Mouse (Mus musculus): ENCODE results near the gene Lrch1.
A peak's percentile ranks its signal among the peaks of the same experiment; 100 is the strongest.

Gene Lrch1

GRCm38 (mm10) chr14:74947376-74948013, at the start of gene Lrch1:
Gene Lrch1, minus strand, starts transcription at chr14:74947876.
- peak; percentile 79 for DNase-seq (ENCODE audit: low spot score)

GRCm38 (mm10) chr14:74997041-74997440, 49.4 kb upstream of the Lrch1 start:
- no peak for DNase-seq (ENCODE audit: low spot score)

GRCm38 (mm10) chr14:74996556-74996955, 48.9 kb upstream of the Lrch1 start:
- no peak for DNase-seq (ENCODE audit: low spot score)

GRCm38 (mm10) chr14:74990504-74990903, 42.8 kb upstream of the Lrch1 start:
- peak; percentile 22 for DNase-seq (ENCODE audit: low spot score)

GRCm38 (mm10) chr14:74989909-74990308, 42.2 kb upstream of the Lrch1 start:
- DNase-seq (ENCODE audit: low spot score) = no peak

- DNase-seq (ENCODE audit: low spot score) = no peak
Measured at GRCm38 (mm10) chr14:74989322-74989721, 41.6 kb upstream of the Lrch1 start.

- DNase-seq (ENCODE audit: low spot score) = no peak
Measured at GRCm38 (mm10) chr14:74986527-74986926, 38.9 kb upstream of the Lrch1 start.

DNA sequence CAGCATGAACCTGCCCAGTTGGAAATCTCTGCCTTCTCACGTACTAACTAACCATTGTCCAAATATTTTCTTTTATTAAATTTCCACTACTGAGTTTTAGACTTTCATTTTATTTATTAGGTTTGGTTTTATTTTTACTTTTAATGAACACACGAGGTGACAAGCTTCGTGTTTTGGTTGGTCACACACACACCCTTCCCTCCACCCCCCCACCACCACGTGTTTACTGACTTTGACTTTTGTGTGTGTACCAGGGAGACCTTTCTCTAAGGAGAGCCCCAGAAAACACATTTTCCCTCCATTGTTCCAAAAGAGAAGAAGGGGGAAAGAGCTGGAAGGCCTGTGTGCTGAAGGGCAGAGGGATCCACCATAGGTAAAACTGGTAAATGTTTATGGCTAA, 38.0 kb upstream of the Lrch1 start:
- DNase-seq (ENCODE audit: low spot score) = no peak

DNA sequence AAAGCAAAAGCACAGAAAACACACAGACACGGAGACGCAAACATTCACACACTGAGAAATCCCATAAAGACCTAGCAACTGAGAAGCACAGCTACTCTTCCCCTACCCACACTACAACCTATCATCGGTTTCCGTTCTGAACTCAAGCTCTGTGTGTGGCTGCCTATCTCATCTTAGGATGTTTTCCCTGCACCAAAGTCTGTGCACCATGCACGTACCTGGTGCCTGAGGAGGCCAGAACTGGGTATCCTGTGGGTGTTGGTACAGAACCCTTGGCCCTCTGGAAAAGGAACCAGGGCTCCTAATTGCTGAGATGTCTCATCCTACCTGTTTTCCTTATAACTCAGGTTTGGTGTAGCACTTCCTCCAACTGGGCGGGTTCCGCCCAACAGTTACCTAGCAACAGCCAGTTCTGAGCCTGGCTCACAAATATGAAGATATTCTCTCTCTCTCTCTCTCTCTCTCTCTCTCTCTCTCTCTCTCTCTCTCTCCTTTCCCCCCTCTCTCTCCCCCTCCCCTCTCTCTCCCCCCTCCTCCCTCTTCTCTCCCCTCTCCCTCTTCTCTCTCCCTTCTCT, 37.2 kb upstream of the Lrch1 start:
- no peak for DNase-seq (ENCODE audit: low spot score)

GRCm38 (mm10) chr14:74983079-74983478, 35.4 kb upstream of the Lrch1 start:
- DNase-seq (ENCODE audit: low spot score) = no peak

DNA sequence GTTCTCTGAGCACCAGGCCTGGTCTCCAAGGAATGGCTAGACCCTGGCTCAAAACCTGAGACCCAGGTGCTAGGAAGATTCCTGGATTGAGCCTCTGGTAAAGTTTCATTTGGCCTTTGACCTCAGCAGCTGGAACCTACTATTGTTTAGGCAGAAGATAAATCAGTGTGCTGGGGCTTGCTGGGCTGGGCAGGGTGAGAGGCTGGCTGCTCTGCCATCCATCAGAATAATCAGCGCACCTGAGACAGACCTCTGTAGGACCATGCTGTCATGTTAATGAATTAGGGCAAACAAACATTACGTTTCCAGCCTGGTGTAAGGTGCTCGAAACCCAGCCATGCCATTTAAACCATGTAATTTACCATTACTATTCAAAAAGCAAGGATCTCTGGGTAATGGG, 33.3 kb upstream of the Lrch1 start:
- no peak for DNase-seq (ENCODE audit: low spot score)

GRCm38 (mm10) chr14:74976972-74977371, 29.3 kb upstream of the Lrch1 start:
- no peak for DNase-seq (ENCODE audit: low spot score)

DNA sequence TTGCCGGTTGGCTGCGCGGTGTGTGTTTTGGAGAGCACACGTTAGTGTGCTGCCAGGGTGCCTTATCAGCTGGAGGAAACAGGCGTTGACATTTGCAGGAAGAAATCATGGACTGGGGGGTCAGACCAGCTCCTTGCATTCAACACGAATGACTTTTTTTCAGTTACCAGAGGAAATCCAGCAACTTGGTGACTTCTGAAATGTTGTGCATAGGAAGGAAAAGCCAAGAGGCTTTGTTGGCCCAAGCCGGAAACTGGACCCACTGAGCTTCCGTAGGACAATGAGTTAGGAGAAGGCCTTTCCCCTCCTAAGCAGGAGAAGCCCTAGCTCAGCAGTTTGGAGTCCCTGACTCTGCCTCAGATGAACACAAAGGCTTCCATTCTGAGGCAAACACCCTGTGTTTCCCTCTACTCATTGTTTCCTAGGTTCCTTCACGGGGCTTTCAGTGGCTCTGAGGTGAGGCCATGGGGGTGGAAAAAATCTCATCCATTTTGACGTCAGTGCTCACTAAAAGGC, 26.5 kb upstream of the Lrch1 start:
- no peak for DNase-seq (ENCODE audit: low spot score)

DNA sequence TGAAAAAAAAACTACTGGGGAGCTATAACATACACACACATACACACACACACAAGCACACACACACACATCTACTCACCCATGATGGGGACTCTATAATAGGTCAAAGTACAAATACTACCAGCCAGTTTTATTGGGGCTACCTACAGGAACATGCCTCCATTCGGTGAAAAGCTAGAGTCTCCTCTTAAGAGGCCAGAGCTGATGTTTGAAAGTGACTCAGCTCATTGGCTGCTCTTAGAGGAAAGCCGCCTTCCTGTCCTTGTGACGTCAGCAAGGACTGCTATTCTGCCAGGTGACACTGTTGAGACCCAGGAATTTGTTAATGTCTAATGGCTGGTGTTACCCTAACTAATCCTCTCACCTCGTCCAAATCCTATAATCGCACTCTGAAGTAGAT, 25.0 kb upstream of the Lrch1 start:
- no peak for DNase-seq (ENCODE audit: low spot score)

GRCm38 (mm10) chr14:74972216-74972615, 24.5 kb upstream of the Lrch1 start:
- no peak for DNase-seq (ENCODE audit: low spot score)

DNA sequence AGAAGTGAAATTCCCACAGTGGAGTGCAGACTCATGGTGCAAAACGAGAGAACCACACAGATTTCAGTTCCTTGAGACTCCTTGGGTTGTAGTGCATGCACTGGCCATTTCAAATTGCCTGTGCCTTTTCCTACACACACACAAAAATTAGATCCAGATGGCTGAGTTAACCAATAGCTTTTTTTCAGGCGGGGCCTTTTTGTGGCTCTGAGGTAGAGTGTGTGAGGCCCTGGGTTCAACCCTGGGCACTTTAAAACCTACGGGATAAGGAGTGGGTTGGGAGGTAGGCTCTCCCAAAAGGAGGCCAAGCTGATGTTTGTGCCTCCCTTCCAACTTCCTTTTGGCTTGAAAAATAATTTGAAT, 15.7 kb upstream of the Lrch1 start:
- no peak for DNase-seq (ENCODE audit: low spot score)

DNA sequence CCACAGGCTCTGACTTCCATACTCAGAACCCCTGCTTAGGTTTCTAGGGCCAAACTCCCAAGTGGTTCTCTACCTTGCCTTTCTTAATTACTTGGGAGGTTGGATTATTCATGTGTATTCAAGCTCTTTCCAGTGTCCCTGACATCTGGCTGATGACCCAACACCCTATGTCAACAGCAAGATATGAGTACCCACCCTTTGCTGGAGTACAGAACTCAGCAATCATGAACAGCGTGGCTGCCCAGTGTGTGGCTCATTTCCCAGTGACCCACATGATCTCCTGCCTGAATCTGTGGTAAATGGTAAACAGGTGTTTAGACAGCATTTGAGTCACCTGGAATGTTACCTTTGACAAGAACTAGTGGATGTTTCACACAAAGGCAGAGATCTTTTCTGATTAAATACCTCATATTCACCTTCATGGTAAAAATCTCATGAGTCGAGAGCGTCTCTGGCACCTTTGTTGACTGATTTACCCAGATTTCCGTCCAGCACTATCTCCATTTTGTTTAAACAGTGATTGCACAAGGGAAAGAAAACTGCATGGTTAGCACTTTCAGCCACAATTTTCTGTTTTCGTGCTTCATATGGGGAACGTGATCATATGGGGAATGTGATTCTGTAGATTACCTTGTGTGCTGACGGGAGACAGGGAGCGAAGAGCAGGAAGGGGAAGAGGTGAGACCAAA, 15.2 kb upstream of the Lrch1 start:
- no peak for DNase-seq (ENCODE audit: low spot score)

DNA sequence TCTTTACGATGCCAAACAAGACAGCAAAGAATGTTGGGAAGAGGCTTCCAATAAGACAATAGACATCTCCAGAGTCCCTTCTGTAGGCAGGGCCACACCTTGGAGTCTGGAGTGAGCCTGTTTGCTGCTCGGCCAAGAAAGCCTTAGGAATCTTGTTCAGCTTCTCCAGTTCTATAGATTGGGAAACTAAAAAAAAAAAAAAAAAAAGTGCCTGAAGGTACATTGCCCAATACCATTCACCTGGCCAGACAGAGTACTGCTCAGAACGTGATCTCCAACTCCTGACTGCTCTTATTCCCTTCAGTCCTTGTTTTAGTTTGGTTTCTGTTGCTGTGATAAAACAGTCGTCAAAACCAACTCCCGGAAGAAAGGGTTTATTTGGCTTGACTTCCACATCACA, 12.9 kb upstream of the Lrch1 start:
- DNase-seq (ENCODE audit: low spot score) = no peak

DNA sequence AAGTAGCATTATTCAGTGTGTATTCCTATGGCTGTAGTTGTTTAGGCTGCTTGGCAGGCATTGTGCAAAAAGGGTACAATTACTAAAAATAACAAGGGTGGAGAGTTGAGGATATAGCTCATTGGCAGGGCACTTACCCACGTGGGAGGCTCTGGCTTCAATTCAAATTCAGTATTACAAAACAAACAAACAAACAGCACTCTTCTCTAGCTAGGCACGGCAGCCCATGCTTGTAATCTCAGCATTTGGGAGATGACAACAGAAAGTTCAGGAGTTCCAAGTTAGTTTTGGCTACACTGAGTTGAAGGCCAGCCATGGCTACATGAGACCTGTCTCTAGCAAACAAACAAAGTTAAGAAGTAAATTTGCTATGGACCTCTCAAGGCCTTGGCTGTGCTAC, 9.0 kb upstream of the Lrch1 start:
- no peak for DNase-seq (ENCODE audit: low spot score)

DNA sequence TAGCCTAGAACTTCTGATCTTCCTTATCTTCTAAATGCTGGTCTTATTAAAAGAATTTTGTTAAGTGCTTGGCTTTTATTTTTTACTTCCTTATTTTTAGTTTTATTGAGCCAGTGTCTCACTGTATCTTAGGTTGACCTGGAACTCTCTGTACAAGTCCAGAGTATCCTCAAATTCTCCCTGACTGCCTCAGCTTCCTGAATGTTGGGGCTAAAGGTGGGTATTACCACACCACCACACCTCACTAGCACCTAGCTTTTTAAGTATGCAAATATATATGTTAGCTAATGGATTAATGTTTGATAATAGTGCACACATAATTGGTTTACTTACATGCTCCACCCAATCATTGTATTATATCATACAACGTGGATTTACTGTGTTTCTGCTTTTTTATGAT, 8.6 kb upstream of the Lrch1 start:
- no peak for DNase-seq (ENCODE audit: low spot score)

DNA sequence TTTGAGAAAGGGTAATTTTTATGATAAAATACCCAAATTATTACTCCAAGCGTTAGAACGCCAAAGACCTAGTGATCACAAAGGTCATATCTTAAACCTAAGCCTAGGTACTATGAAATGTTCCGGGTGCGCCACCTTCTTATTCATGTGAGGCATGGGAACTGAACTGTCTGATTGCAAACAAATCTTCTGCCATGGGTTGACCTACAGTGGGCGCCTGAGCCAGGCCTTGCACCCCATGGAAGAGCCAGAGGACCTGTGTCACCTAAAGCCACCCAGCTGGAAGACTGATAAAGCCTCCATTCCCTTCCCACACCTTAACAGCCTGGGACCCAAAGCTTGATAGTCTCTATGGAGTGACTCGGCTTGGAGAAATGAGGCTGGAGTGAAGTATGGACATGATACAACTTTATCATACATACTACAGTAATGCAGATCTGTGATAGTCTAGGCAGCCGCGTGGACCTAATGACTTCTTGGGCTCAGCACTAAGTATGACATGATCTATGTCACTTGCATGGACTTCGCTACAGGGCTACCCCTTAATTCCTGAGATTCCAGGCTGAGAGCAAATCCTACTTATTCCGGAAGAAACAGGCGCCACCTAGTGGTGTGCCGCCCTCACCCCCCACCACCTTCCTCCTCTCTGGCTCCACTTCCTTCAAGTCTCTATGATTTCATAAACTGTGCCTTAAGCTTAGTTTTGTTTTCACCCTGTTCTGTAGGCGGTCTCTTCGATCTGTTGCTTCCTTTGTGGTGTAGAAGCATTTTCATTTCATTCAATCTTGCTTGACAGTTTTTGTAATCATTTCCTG, 957 bp upstream of the Lrch1 start:
- DNase-seq (ENCODE audit: low spot score) = peak; percentile 79

DNA sequence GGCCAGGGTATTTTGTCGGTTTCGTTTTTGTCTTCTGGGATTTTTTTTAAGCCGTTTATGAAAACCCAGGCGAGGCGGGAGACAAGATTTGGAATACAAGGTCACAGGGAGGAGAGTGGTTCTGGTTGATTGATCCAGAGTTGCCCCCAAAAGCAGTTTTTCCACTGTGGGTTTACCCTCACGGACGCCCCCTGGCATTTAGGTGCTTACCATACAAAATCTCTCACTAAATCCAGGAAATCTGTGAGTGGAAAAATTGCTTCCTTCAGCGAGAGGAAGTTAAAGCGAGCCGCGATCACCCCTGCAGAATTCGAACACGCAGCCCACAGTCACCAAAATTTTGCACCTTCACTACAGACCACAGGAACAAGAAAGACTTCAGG, 329 bp upstream of the Lrch1 start:
- no peak for DNase-seq (ENCODE audit: low spot score)

All from layer of hippocampus, adult 11-12 months (tissue).